Mouse (Mus musculus): ENCODE measurements at regions not wholly inside any gene's neighbourhood (a gene's known extent, or its start where the extent isn't known, plus 50 kb on each side); places are given as distances from the start of the nearest gene placed in this dataset.

DNA sequence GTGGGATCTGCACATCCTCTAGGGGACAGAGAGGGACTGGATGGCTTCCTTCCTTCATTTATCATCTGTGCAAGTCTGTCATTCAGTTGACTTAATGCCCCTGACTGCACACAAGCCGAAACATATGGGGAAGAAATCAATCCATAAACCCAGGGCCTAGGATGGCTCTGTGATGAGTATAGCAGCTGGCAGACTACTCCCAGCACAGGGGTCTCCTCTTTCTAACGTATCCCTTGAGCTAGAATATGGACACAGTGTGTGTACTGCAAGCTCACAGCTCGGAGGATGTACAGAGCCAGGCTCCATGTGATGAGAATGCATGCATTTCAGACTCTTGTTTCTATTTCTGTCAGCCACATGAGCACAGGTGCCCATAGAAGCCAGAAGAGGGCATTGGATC is 180.3 kb downstream of the Parn start:
- intact Hi-C loops (cut with DNase I), result no loop called here
- no peak for DNase-seq

DNA sequence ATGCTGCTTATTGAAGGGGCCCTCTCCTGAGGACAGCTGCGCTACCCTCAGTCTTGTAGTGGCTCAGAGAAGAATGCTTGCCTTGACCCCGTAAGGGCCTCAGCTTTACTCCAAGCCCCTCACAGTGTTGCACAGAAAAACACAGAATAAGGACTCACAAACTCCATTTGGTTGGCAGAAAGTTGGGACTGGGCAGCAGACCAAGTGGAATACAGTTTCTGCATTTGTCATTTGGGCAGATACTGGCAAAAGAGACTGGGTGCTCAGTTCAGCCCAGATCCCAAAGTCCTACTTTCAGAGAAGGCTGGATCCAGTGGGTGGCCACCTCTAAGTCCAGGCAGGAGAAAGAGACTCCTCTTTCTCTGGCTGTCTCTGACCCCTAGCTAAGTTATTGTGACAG is 181.4 kb downstream of the Parn start:
- intact Hi-C loops (cut with DNase I), result no loop called here
- DNase-seq, result peak in 1 of 2 experiments; percentile 14

DNA sequence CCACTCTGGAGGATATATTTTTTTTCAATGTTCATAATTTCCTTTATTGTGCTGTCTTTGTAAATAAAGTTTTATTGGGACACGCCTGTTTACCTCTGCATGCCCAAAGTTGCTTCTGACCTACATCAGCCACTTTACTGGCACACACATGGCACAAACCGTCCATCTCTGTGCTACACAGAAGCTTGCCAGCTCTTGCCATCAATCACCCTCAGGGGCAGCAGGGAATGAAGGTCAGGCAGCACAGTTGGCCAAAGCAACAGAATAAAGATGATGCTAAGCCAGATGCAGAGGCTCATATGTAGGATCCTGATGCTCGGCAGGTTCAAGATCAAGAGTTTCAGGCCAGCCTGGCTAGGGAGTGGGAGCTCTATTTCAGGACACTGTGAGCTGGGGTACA is 187.7 kb downstream of the Parn start:
- intact Hi-C loops (cut with DNase I), result no loop called here
- DNase-seq, result no peak

DNA sequence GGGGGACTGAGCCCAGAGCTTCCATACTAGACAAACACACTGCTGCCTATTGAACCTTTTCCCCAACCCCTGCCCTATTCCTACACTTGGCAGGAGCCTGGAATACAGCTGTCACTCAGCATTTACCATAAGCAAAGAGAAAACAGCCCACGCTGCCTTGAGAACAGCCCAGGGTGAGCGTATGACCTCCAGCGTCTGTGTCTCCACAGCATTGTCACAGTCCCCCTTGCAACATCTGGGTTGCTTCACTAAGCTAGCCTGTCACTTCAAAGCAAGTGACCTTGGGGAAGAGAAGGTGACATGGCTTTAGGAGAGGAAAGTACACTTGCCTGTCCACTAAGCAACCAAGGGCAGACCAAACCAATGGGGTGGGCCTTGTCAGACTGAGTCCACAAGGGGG is 191.3 kb downstream of the Parn start:
- DNase-seq, result no peak
- intact Hi-C loops (cut with DNase I), result no loop called here

DNA sequence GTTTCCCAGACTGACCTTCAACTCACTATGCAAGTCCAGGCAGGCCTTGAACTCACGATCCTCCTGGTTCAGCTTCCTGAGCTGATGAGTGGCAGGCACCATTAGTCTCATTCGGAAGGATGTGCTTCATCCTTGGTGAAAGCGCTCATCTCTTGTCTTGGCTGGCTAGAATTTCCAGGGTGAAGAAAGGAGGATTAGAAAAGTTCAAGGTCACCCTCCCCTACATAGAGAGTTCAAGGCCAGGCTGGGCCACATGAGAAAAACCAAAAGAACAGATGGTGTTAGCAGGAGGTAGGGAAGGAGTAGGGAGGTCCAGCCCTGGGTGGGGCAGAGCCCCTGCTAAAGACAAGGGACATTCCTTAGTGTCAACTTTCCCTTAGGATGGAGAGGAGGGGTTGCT is 193.0 kb downstream of the Parn start:
- intact Hi-C loops (cut with DNase I), result no loop called here
- no peak for DNase-seq

DNA sequence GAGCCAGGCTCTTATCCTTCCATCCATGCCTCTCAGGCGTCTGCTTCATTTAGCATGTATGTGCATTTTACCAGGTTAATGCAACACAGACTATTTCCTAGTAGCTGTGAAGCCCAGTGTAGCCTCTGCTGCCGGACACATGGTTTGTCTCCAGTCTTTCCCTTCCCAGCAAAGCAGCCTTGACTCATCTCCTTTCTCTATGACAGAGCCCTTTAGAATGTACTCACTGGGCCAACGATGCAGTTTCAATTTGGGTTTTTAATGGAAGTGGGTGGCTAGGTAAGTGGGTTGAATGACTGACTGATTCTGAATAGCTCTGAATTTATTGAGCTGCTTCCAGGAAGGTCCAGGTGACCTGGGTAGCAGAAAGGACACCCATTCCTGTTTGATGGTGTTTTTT is 193.7 kb downstream of the Parn start:
- intact Hi-C loops (cut with DNase I), result no loop called here
- no peak for DNase-seq

DNA sequence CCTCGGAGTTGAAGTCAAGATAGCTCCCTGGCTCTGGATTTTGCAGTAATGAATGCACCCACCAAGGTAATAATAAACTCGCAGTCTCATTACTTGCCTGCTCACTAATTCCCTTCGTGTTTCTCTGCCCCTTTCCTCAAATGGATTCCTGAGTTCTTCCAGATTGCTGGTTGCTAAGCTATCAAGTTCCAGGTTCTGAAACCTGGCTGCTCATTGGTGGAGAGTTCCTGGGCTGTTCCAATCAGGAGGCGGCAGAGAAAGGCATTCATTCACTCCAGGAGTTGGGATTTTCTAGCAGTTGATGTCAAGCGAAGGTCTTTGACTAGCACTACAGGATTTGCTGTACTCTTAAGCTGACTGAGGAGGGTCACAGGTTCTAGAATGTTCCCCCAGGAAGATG is 200.8 kb downstream of the Parn start:
- DNase-seq, result no peak
- intact Hi-C loops (cut with DNase I), result no loop called here

Small RNA genes in the stretch of these regions (microRNA-seq; reads per million reads assigned to microRNA genes)
- gene Mir6365, result 0 reads per million in 2 experiments
